Mouse (Mus musculus) cerebellum, adult 9-10 months (tissue): ENCODE results near the gene Erbb4.
A peak's percentile ranks its signal among the peaks of the same experiment; 100 is the strongest.

Experiments
- DNase-seq: peaks from one replicate; pipeline ENCODE4 v3.0.0; 2022

Erbb4 gene

GRCm38 (mm10) chr1:68501561-68501960 is 606.3 kb downstream of the Erbb4 start:
- no peak for DNase-seq

- DNase-seq = no peak
Measured at GRCm38 (mm10) chr1:68466390-68466960, 641.4 kb downstream of the Erbb4 start.

GRCm38 (mm10) chr1:68451274-68451673 is 656.6 kb downstream of the Erbb4 start:
- peak; percentile 33 for DNase-seq

- no peak for DNase-seq
Measured at GRCm38 (mm10) chr1:68424336-68424983, 683.4 kb downstream of the Erbb4 start.

GRCm38 (mm10) chr1:68401204-68401603 is 706.7 kb downstream of the Erbb4 start:
- DNase-seq = no peak

GRCm38 (mm10) chr1:68371531-68371930 is 736.3 kb downstream of the Erbb4 start:
- DNase-seq = no peak

GRCm38 (mm10) chr1:68333714-68334113 is 774.1 kb downstream of the Erbb4 start:
- no peak for DNase-seq

- DNase-seq = no peak
Measured at GRCm38 (mm10) chr1:68305813-68306212, 802.0 kb downstream of the Erbb4 start.

GRCm38 (mm10) chr1:68284443-68284842 is 823.4 kb downstream of the Erbb4 start:
- peak; percentile 3 for DNase-seq

GRCm38 (mm10) chr1:68275819-68276218 is 832.0 kb downstream of the Erbb4 start:
- DNase-seq = no peak

GRCm38 (mm10) chr1:68178580-68178979 is 929.3 kb downstream of the Erbb4 start:
- peak; percentile 54 for DNase-seq

- no peak for DNase-seq
Measured at GRCm38 (mm10) chr1:68155253-68155652, 952.6 kb downstream of the Erbb4 start.

- DNase-seq = no peak
Measured at GRCm38 (mm10) chr1:68150572-68150971, 957.3 kb downstream of the Erbb4 start.

GRCm38 (mm10) chr1:68142562-68143350 is 965.1 kb downstream of the Erbb4 start:
- DNase-seq = no peak

GRCm38 (mm10) chr1:68134943-68135342 is 972.9 kb downstream of the Erbb4 start:
- DNase-seq = no peak

GRCm38 (mm10) chr1:68134450-68134849 is 973.4 kb downstream of the Erbb4 start:
- peak; percentile 6 for DNase-seq

- DNase-seq = peak; percentile 9
Measured at GRCm38 (mm10) chr1:68123541-68123940, 984.3 kb downstream of the Erbb4 start.

- no peak for DNase-seq
Measured at GRCm38 (mm10) chr1:68120364-68120763, 987.5 kb downstream of the Erbb4 start.

GRCm38 (mm10) chr1:68115721-68116120 is 992.1 kb downstream of the Erbb4 start:
- DNase-seq = no peak

GRCm38 (mm10) chr1:68106543-68106860 is 1001.4 kb downstream of the Erbb4 start:
- peak; percentile 30 for DNase-seq

- no peak for DNase-seq
Measured at GRCm38 (mm10) chr1:68105834-68106542, 1001.9 kb downstream of the Erbb4 start.

GRCm38 (mm10) chr1:68089623-68090022 is 1018.2 kb downstream of the Erbb4 start:
- DNase-seq = no peak

GRCm38 (mm10) chr1:68056494-68056893 is 1051.4 kb downstream of the Erbb4 start:
- no peak for DNase-seq

GRCm38 (mm10) chr1:68054715-68055114 is 1053.1 kb downstream of the Erbb4 start:
- no peak for DNase-seq
